Mouse (Mus musculus) neutrophil, adult 59 days (primary cell): ENCODE data around the gene C7. TPM values are rescaled to one million over a fixed set of nuclear protein-coding genes. Genes with fewer than 3 reads are reported as not detected.

Experiments used
- total RNA-seq, 2 experiments: library from RNA; stranded (reverse); gene quantifications; 1 replicate in 1 of 2; 2 replicates in 1 of 2; pipeline ENCODE4 v1.2.4; 2023

C7 gene
- total RNA-seq: not detected

DNA sequence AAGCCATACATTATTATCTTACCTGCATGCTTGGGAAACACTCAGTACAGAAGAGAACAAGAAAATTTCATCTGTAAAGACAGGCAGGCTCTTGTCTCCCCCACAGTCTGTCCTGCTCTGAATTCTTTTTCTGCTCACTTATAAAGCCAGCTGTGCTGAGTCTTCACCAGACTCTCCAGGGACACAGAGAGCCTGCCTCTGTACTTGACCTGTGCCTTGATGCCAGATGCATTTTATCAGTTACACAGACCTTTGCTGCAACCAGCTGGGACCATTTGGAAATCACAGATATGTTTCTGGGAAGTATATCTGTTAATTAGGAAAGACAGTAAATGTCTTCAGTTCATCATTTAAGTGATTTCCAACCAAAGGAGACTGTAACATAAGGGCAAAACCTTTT is at the start of gene C7:
Gene C7, minus strand, starts transcription at position 106 of the 400 bp plus-strand sequence.

DNA sequence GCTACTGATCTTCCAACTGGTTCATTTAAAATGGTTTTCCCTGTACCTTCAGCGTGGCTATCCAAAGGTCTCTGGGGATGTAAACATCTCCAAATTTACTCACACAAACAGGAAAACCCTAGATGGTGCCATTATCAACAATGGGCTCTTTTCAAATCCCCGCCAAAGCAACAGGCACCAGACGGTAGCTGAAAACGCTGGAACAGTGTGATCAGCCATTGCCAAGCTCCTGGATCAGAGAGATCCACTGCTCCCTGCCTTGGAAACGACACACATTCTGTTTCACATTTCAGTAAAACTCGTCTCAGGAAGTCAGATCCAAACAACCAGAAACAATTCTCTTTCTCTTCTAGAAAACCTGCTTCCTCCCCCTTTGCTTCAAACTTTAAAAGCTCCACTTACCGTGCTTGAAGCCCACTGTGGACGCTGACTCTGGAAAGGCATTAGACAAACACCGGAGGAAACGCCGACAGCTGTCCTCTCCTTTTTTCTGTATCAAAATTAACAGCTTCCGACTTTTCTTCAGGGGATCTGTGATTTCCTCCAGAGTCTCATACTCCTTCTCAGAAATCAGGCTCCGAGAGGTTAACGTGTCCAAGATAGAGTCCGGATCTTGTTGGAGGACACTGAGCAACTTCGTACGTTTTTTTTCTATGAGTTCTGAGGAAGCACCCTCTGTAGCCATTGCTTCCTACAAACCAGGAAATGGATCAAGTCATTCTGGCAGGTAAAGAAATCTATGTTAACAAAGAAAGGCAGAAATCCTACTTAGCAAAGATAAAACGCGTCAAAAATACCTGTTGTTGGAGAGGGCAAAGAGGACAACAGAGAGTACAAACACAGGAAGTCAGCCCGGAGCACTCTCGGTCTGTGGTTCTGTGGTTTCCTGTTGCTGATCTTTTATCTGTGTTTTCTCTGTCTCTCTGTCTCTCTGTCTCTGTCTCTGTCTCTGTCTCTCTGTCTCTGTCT is 44.4 kb upstream of the C7 start, which contains the start of gene Card6:
Gene Card6, minus strand, starts transcription at position 854 of the 969 bp plus-strand sequence.

Other genes with a start within 250 kb of the C7 start
- gene Mroh2b, start 165.0 kb downstream of the C7 start, total RNA-seq: not detected
- 10 to 100 TPM; 18.0 to 21.5 TPM for gene Card6, start 44.8 kb upstream of the C7 start, total RNA-seq
- gene Rpl37, start 52.9 kb upstream of the C7 start, total RNA-seq: 100 to 1,000 TPM; 343 to 376 TPM
- gene Prkaa1, start 80.1 kb upstream of the C7 start, total RNA-seq: 10 to 100 TPM; 24.6 to 26.5 TPM
- 10 to 100 TPM; 17.0 to 18.9 TPM for gene Ttc33, start 121.8 kb upstream of the C7 start, total RNA-seq
- gene Ptger4, start 180.4 kb upstream of the C7 start, total RNA-seq: 10 to 100 TPM; 19.6 to 23.0 TPM